Mouse (Mus musculus) embryonic facial prominence, embryonic 14.5 days (tissue): ENCODE results near the gene Rimbp2. TPM values are rescaled to one million over a fixed set of nuclear protein-coding genes. Genes with fewer than 3 reads are reported as not detected.
A peak's percentile ranks its signal among the peaks of the same experiment; 100 is the strongest.
"Not testable (repeated sequence)": the region's sequence is repeated elsewhere in the genome, so short reads cannot be mapped to it uniquely, and the experiment has no call there.

Experiments used
- ATAC-seq: fragments of 200-750 bp; cut with Nextera tagmentation; 2 replicates; pipeline ENCODE4 v1.8.0; 2017; ENCODE audit warnings: low read depth, moderate number of reproducible peaks, moderate TSS enrichment
- DNase-seq: peaks from one replicate; pipeline ENCODE4 v3.0.0-alpha.2; 2015; ENCODE audit warnings: low spot score
- H3K27ac ChIP-seq: fragments of 300-500 bp; sonication (generic); replicated peaks from 2 replicates; pipeline ENCODE4 v1.5.1; 2014; ENCODE audit warnings: low read depth, mild to moderate bottlenecking, low read length, moderate library complexity
- H3K27me3 ChIP-seq: fragments of 300-500 bp; sonication (generic); replicated peaks from 2 replicates; pipeline ENCODE4 v1.6.1; 2014; ENCODE audit warnings: low read length; ENCODE audit not compliant: control insufficient read depth, insufficient read depth
- H3K36me3 ChIP-seq: fragments of 300-500 bp; sonication (generic); 2 replicates; pipeline ENCODE4 v1.6.1; 2014; ENCODE audit warnings: low read length, mixed read lengths; ENCODE audit not compliant: control insufficient read depth, insufficient read depth
- H3K4me1 ChIP-seq: fragments of 300-500 bp; sonication (generic); 2 replicates; pipeline ENCODE4 v1.6.1; 2014; ENCODE audit warnings: antibody characterized with exemption, low read length; ENCODE audit not compliant: control insufficient read depth, insufficient read depth
- H3K4me2 ChIP-seq: fragments of 300-500 bp; sonication (generic); 2 replicates; pipeline ENCODE4 v1.6.1; 2014; ENCODE audit warnings: low read depth, mild to moderate bottlenecking, low read length, moderate library complexity, mixed read lengths
- H3K4me3 ChIP-seq: fragments of 300-500 bp; sonication (generic); 2 replicates; pipeline ENCODE4 v1.5.1; 2014; ENCODE audit warnings: low read depth, mild to moderate bottlenecking, low read length
- H3K9ac ChIP-seq: fragments of 300-500 bp; sonication (generic); 2 replicates; pipeline ENCODE4 v1.6.1; 2014; ENCODE audit warnings: low read depth, mild to moderate bottlenecking, low read length, moderate library complexity, mixed read lengths
- H3K9me3 ChIP-seq: fragments of 300-500 bp; sonication (generic); 2 replicates; pipeline ENCODE4 v1.6.1; 2016; ENCODE audit warnings: low read length; ENCODE audit not compliant: control insufficient read depth
- whole genome bisulfite sequencing: fragments of 180-500 bp; shearing (Covaris S2); extraction: QIAGEN DNeasy Blood & Tissue Kit; methylation state at CpG from one replicate; pipeline ENCODE4 v1.1.7; 2014; 5-methylcytosine and 5-hydroxymethylcytosine counted together
- polyA plus RNA-seq: library from polyadenylated mRNA; unstranded; fragments of >200 nt; fragmentation: Nextera tagmentation; extraction: Ambion mirVana; gene quantifications from 2 replicates; pipeline ENCODE4 v1.2.1, GENCODE M21; 2014

Gene Rimbp2
- polyA plus RNA-seq, 1 experiment from 2014 or later = 0.21 TPM

DNA sequence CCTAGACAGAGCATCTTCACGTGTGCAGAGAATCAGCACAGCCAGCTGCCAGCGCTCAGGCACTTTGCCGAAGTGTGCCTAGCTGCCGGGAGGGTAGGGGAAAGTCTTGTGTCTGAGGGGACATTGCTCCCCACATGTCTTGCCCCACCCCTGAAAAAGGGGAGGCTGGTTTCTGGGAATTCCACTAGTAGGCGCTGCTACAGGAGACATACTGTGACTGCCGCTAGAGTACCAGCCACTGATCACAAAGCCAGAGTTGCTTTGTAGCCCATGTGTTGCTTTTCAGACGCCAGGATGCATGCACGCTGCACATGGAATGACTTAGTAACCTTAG, 213.5 kb downstream of the Rimbp2 start:
- WGBS = 15% methylated on average over 8 of the region's 8 CpGs
- Histone ChIP-seq H3K4me3 (no peak overlapping the region), H3K9ac (no peak overlapping the region), H3K27ac (no peak overlapping the region), H3K36me3 (no peaks in the 10 kb centered on the region), H3K4me2 (no peak overlapping the region), H3K9me3 (no peaks in the 10 kb centered on the region), H3K4me1 (no peaks in the 10 kb centered on the region), H3K27me3 (peaks cover 3% of the 10 kb centered on the region)
- ATAC-seq = no peak
- no peak for DNase-seq

GRCm38 (mm10) chr5:128739168-128739837, 214.0 kb downstream of the Rimbp2 start:
- H3K27me3 ChIP-seq = peaks cover 3% of the 10 kb centered on the region
- DNase-seq (no peak), ATAC-seq (no peak)
- no peaks in the 10 kb centered on the region for H3K4me1 ChIP-seq
- H3K27ac ChIP-seq = no peak overlapping the region
- H3K4me2 ChIP-seq = no peak overlapping the region
- H3K36me3 ChIP-seq = no peaks in the 10 kb centered on the region
- WGBS = 33% methylated on average over 13 of the region's 17 CpGs
- no peak overlapping the region for H3K4me3 ChIP-seq
- no peak overlapping the region for H3K9ac ChIP-seq
- no peaks in the 10 kb centered on the region for H3K9me3 ChIP-seq

DNA sequence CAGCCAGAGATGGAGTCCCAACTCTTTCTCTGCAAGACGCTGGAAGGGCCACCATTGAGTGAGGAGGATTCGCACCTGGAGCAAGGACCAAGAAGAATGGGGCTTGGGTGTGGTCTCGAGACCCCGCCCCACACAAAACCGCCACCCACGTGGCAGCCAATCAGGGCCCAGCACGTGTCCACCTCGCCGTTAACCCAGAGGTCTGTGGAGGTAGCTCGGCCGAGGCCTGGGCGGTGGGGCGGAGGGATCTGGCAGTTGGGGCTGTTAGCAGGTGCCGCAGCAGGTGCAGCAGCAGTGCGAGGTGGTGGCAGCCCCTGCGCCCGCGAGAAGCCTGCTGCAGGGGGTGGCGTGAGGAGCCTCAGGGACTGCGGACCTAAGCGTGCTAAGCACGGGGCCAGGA, 217.4 kb downstream of the Rimbp2 start:
- H3K9ac ChIP-seq = no peak overlapping the region
- H3K27me3 ChIP-seq = peaks cover 3% of the 10 kb centered on the region
- no peaks in the 10 kb centered on the region for H3K36me3 ChIP-seq
- no peak for DNase-seq
- H3K4me3 ChIP-seq = no peak overlapping the region
- 84% methylated on average over 15 of the region's 22 CpGs for WGBS
- H3K4me2 ChIP-seq = no peak overlapping the region
- no peaks in the 10 kb centered on the region for H3K4me1 ChIP-seq
- no peak overlapping the region for H3K27ac ChIP-seq
- no peaks in the 10 kb centered on the region for H3K9me3 ChIP-seq
- no peak for ATAC-seq

DNA sequence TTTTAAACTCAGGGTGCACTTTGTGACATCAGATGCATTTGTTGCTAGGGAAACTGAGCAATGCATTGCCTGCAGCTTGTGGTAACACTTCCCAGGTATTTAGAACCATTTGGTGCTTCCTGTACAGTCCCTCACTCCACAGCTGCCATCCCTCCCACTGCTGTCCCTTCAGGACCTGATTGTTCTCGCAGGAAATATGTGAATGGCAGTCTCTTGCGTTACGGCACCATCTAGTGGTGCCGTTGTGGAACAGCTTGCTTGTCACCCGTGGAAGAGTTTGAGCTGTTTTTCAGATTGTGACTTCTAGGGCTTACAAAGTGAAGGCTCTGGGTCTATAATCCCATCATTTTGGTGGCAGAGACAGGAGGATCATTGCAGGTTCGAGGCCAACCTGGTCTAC, 219.3 kb downstream of the Rimbp2 start:
- Histone ChIP-seq H3K4me1 (no peaks in the 10 kb centered on the region), H3K36me3 (no peaks in the 10 kb centered on the region), H3K27ac (no peak overlapping the region), H3K4me3 (no peak overlapping the region), H3K9ac (no peak overlapping the region), H3K9me3 (no peaks in the 10 kb centered on the region), H3K4me2 (no peak overlapping the region), H3K27me3 (peaks cover under 1% of the 10 kb centered on the region; the same call in 1 of the 2 replicates)
- ATAC-seq (peak; percentile 60), DNase-seq (peak; percentile 82)
- WGBS = 4% methylated on average over 6 of the region's 6 CpGs

GRCm38 (mm10) chr5:128732416-128733014, 220.8 kb downstream of the Rimbp2 start:
- Histone ChIP-seq H3K36me3 (no peaks in the 10 kb centered on the region), H3K27me3 (no peaks in the 10 kb centered on the region), H3K9me3 (no peaks in the 10 kb centered on the region), H3K4me3 (no peak overlapping the region), H3K9ac (no peak overlapping the region), H3K4me1 (no peaks in the 10 kb centered on the region), H3K4me2 (no peak overlapping the region), H3K27ac (no peak overlapping the region)
- DNase-seq = no peak
- WGBS = 70% methylated on average over 11 of the region's 11 CpGs
- ATAC-seq = no peak

DNA sequence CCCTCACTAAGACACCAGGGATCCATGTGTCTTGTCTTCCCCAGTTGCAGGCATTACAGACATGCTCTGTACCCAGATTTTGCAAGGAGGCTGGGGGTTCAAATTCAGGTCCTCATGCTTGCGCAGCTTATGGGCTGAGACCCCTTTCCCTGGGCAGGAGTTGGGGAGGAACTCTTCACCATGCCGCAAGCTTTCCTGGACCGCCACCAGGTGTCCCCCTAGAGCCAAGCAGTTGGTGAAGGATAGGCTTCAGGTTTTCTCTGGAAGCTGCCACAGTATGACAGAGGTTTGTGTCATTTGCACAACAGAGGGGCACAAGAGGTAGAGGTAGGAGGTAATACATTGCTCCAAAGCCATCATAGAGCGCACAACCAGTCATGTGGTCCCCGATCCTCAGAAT, 222.7 kb downstream of the Rimbp2 start:
- H3K4me2 ChIP-seq = no peak overlapping the region
- no peaks in the 10 kb centered on the region for H3K27me3 ChIP-seq
- H3K4me1 ChIP-seq = no peaks in the 10 kb centered on the region
- no peaks in the 10 kb centered on the region for H3K36me3 ChIP-seq
- no peak overlapping the region for H3K27ac ChIP-seq
- ATAC-seq = no peak
- H3K9me3 ChIP-seq = no peaks in the 10 kb centered on the region
- WGBS = 40% methylated on average over 5 of the region's 5 CpGs
- peak; percentile 27 for DNase-seq
- H3K9ac ChIP-seq = no peak overlapping the region
- H3K4me3 ChIP-seq = no peak overlapping the region

- Histone ChIP-seq H3K4me3 (no peak overlapping the region), H3K36me3 (no peaks in the 10 kb centered on the region), H3K27ac (no peak overlapping the region), H3K9ac (no peak overlapping the region), H3K4me1 (no peaks in the 10 kb centered on the region), H3K27me3 (no peaks in the 10 kb centered on the region), H3K4me2 (no peak overlapping the region), H3K9me3 (no peaks in the 10 kb centered on the region)
- no peak for DNase-seq
- ATAC-seq = no peak
- 65% methylated on average over 5 of the region's 5 CpGs for WGBS
Observed at GRCm38 (mm10) chr5:128729341-128729740, 223.9 kb downstream of the Rimbp2 start.

DNA sequence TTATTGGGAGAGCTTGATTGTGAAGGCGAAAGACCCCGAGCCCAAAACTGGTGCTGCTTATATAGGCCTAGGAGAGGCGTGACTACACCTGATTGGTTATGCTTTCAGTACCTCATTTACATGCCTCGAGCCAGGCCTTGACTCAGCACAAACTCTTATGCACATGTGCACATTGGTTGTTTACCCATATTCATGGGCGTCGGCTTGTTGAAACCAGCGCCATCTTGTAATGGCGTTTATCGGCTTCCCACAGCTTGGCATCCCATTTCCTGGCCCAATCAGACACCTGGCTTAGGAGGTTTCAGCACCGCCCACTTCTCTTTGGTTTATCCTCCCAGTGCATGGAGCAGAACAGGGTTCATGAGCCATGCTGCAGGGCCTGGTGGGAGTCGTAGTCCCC, 232.8 kb downstream of the Rimbp2 start:
- H3K4me2 ChIP-seq, H3K27me3 ChIP-seq, H3K36me3 ChIP-seq, H3K9ac ChIP-seq, ATAC-seq, DNase-seq, H3K9me3 ChIP-seq, H3K4me1 ChIP-seq, H3K4me3 ChIP-seq, H3K27ac ChIP-seq: not testable (repeated sequence)
- WGBS = 93% methylated on average over 11 of the region's 11 CpGs

DNA sequence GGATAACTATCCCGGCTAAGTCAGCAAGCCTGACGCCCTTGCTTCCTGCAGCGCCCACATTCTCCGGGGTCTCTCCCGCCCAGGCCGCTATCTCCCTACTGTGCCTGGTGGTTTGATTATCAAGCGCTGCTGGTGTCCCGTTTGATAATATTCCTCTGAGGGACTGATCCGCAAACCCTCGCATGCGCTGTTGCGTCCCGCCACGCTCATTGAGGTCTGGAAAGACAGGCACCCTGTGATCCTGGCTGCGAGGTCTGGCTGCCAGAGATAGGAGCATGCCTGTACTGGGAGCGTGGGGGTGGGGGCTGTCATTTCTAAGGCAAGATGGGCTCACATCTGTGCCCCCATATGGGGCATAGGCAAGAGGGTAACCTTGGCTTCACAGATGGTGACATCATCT, 238.1 kb downstream of the Rimbp2 start:
- no peak overlapping the region for H3K4me3 ChIP-seq
- H3K9ac ChIP-seq = no peak overlapping the region
- WGBS = 80% methylated on average over 16 of the region's 16 CpGs
- H3K36me3 ChIP-seq = no peaks in the 10 kb centered on the region
- H3K4me2 ChIP-seq = no peak overlapping the region
- no peaks in the 10 kb centered on the region for H3K9me3 ChIP-seq
- H3K27ac ChIP-seq = no peak overlapping the region
- no peak for DNase-seq
- no peaks in the 10 kb centered on the region for H3K4me1 ChIP-seq
- H3K27me3 ChIP-seq = no peaks in the 10 kb centered on the region
- ATAC-seq = no peak
